Mouse (Mus musculus) hindbrain, embryonic 16.5 days (tissue): ENCODE data around the gene Dkc1. TPM values are rescaled to one million over a fixed set of nuclear protein-coding genes. Genes with fewer than 3 reads are reported as not detected.

Experiments used
- ATAC-seq: fragments of 200-750 bp; cut with Nextera tagmentation; 2 replicates; pipeline ENCODE4 v1.8.0; 2017; ENCODE audit warnings: moderate TSS enrichment, moderate library complexity
- H3K27ac ChIP-seq: fragments of 300-500 bp; sonication (generic); 2 replicates; pipeline ENCODE4 v1.5.1; 2014; ENCODE audit warnings: low read depth, mild to moderate bottlenecking, control low read depth, low read length, moderate library complexity
- H3K27me3 ChIP-seq: fragments of 300-500 bp; sonication (generic); replicated peaks from 2 replicates; pipeline ENCODE4 v1.6.1; 2014; ENCODE audit warnings: low read length; ENCODE audit not compliant: control insufficient read depth, insufficient read depth
- H3K36me3 ChIP-seq: fragments of 300-500 bp; sonication (generic); 2 replicates; pipeline ENCODE4 v1.6.1; 2014; ENCODE audit warnings: mild to moderate bottlenecking, low read length, moderate library complexity, mixed read lengths; ENCODE audit not compliant: control insufficient read depth, insufficient read depth
- H3K4me1 ChIP-seq: fragments of 300-500 bp; sonication (generic); 2 replicates; pipeline ENCODE4 v1.6.1; 2014; ENCODE audit warnings: low read depth, low read length; ENCODE audit not compliant: control insufficient read depth, insufficient read depth
- H3K4me2 ChIP-seq: fragments of 300-500 bp; sonication (generic); 2 replicates; pipeline ENCODE4 v1.6.1; 2014; ENCODE audit warnings: mild to moderate bottlenecking, low read length, control low read depth, moderate library complexity
- H3K4me3 ChIP-seq: fragments of 300-500 bp; sonication (generic); 2 replicates; pipeline ENCODE4 v1.5.1; 2014; ENCODE audit warnings: mild to moderate bottlenecking, low read length, control low read depth, moderate library complexity
- H3K9ac ChIP-seq: fragments of 300-500 bp; sonication (generic); 2 replicates; pipeline ENCODE4 v1.6.1; 2014; ENCODE audit warnings: low read depth, mild to moderate bottlenecking, control low read depth, low read length, moderate library complexity
- H3K9me3 ChIP-seq: fragments of 300-500 bp; sonication (generic); 2 replicates; pipeline ENCODE4 v1.6.1; 2014; ENCODE audit warnings: mild to moderate bottlenecking, low read length, moderate library complexity; ENCODE audit not compliant: control insufficient read depth
- WGBS: fragments of 180-500 bp; shearing (Covaris S2); extraction: QIAGEN DNeasy Blood & Tissue Kit; methylation state at CpG from one replicate; pipeline ENCODE4 v1.1.7; 2014; 5-methylcytosine and 5-hydroxymethylcytosine counted together
- polyA plus RNA-seq: library from polyadenylated mRNA; unstranded; fragments of >200 nt; fragmentation: Nextera tagmentation; extraction: Ambion mirVana; gene quantifications from 2 replicates; pipeline ENCODE4 v1.2.1, GENCODE M21; 2015

The Dkc1 gene
- polyA plus RNA-seq, 1 experiment from 2014 or later = 49.2 TPM

DNA sequence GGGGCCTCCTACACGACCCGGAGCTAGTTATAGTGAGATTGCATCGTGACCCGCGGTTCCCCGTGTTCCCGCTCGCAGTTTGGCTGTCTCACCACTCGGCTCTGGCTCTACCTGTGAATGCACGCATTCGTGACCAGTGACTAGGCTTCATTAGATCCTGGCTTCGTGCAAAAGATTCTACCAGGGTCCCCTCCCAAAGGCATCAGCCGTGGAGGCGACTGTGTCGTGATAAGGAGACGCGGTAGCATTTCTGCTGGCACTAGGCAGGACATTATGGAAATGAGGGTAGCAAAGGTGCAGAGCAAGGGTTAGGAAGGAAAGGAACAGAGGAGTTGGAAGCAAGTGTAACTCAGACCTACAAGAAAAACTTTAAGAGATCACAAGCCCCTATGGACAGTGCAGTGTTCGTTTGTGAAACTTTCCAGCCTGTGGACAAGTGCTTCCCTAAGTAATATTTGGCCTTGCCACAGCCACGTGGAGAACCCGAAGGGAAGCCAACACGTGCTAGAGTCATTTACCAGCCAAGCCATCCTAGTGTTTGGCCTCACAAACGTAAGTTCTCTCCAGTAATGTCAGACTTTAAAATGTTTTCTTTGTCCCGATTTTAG is 613 bp downstream of the Dkc1 start:
- 25% methylated on average over 20 of the region's 23 CpGs for WGBS
- no peaks in the 10 kb centered on the region for H3K27me3 ChIP-seq
- peak overlapping the region; percentile 58 for H3K4me3 ChIP-seq
- peak overlapping the region; percentile 67 for H3K27ac ChIP-seq
- no peak; the same call in 1 of the 2 replicates for ATAC-seq
- H3K9me3 ChIP-seq = no peaks in the 10 kb centered on the region
- H3K9ac ChIP-seq = peak overlapping the region; percentile 61
- H3K4me1 ChIP-seq = peaks cover 4% of the 10 kb centered on the region; the same call in 1 of the 2 replicates
- no peaks in the 10 kb centered on the region for H3K36me3 ChIP-seq
- peak overlapping the region; percentile 55 for H3K4me2 ChIP-seq

DNA sequence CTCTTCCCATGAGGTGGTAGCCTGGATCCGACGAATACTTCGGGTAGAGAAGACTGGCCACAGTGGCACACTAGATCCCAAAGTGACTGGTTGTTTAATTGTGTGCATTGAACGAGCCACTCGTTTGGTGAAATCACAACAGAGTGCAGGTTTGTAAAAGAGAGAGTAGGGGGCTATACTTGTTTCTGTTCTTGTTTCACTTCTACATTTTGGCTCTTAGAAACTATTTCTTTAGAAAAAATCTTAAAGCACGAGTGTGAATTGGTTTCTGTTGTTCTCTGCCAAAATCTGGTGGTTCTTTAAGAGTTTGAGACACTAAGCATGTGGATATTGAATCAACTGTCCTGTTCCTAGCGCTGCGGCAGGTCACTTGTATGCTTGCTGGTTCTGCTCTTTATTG is 3.1 kb downstream of the Dkc1 start:
- H3K36me3 ChIP-seq = no peaks in the 10 kb centered on the region
- no peak overlapping the region for H3K4me3 ChIP-seq
- H3K4me1 ChIP-seq = peaks cover 4% of the 10 kb centered on the region; the same call in 1 of the 2 replicates
- H3K9me3 ChIP-seq = no peaks in the 10 kb centered on the region
- no peak for ATAC-seq
- 87% methylated on average over 8 of the region's 8 CpGs for WGBS
- H3K9ac ChIP-seq = no peak overlapping the region
- H3K27me3 ChIP-seq = no peaks in the 10 kb centered on the region
- no peak overlapping the region for H3K4me2 ChIP-seq
- H3K27ac ChIP-seq = no peak overlapping the region

DNA sequence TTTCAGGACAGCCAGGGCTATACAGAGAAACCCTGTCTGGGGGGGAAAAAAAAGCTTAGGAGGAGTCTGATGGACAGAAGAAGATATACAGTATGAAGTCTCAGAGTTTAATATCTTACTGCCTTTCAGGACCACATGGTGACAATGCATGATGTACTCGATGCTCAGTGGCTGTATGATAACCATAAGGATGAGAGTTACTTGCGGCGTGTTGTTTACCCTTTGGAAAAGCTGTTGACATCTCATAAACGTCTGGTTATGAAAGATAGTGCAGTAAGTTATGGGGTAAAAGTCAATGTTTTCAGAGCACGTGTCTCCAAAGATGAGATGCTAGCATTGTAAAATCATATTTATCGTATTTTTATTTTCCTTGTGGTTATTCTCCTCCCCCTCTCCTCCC is 6.6 kb downstream of the Dkc1 start:
- WGBS = 92% methylated on average over 6 of the region's 6 CpGs
- Histone ChIP-seq H3K4me1 (no peaks in the 10 kb centered on the region), H3K27me3 (no peaks in the 10 kb centered on the region), H3K9ac (no peak overlapping the region), H3K36me3 (0 out of 2 replicates have a peak, but pooled peaks cover 5% of the 10 kb centered on the region), H3K4me2 (no peak overlapping the region), H3K27ac (no peak overlapping the region), H3K4me3 (no peak overlapping the region), H3K9me3 (no peaks in the 10 kb centered on the region)
- no peak for ATAC-seq

DNA sequence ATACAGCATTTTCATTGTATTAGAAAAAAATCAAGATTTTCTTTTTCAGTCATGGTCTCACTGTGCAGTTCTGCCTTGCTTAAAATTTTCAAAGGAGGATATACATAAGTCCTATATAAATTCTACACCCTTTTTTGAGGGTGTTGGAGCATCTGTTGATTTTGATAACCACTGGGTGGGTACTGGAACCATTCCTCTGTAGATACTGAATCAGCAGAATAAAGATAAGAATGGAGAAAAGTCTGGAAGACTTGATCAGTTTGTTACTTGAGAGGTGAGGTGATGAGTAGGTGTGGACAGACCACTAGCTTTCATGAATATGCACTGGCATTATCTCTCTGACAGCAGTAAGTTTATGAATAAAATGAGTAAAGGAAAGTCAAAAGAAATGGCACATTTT is 19.9 kb downstream of the Dkc1 start:
- H3K4me1 ChIP-seq = no peaks in the 10 kb centered on the region
- ATAC-seq = no peak
- no peak overlapping the region for H3K9ac ChIP-seq
- H3K27ac ChIP-seq = no peak overlapping the region
- H3K4me3 ChIP-seq = no peak overlapping the region
- H3K27me3 ChIP-seq = no peaks in the 10 kb centered on the region
- H3K4me2 ChIP-seq = no peak overlapping the region
- no peaks in the 10 kb centered on the region for H3K36me3 ChIP-seq
- H3K9me3 ChIP-seq = no peaks in the 10 kb centered on the region

DNA sequence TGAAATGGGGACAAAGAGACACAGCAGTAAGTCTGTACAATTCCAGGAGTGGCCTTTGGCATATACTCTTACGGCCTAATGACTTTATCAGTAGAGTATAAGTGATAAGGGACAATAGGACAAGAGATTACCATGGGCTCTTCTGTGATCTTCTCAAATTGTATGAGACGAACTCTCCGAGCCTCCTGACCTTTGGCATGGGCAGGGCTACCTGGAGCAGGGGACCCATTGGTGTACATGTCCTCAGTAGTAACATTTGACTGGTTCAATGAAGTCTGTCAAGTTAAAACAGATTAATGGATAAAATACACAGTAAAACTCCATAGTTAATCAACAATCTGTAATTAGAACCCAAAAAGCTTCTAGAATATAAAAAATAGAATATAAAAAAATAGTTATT is 30.0 kb downstream of the Dkc1 start:
- Histone ChIP-seq H3K27me3 (no peaks in the 10 kb centered on the region), H3K4me1 (no peaks in the 10 kb centered on the region), H3K4me2 (no peak overlapping the region), H3K4me3 (no peak overlapping the region), H3K36me3 (no peaks in the 10 kb centered on the region), H3K27ac (no peak overlapping the region), H3K9ac (no peak overlapping the region), H3K9me3 (no peaks in the 10 kb centered on the region)
- ATAC-seq = no peak
- 90% methylated on average over 3 of the region's 3 CpGs for WGBS

DNA sequence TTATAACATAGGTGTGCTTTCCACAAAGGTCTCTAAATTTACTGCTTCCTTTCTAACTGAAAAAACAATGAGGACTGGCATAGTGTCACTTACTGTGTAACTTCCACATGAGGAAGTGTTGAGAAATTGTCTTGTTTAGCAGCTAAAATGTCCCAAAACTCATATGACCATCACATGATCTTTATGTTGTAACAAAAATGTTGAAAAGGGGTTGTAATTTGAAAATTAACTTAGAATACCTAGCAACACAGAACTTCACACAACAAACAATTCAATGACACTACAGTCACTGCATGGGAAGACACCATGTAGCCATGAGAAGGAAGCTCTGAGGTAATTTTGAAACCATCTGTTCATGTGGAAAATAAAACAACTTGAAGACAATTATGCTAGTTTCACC is 31.2 kb downstream of the Dkc1 start:
- H3K4me1 ChIP-seq = no peaks in the 10 kb centered on the region
- no peaks in the 10 kb centered on the region for H3K36me3 ChIP-seq
- no peak overlapping the region for H3K4me3 ChIP-seq
- no peaks in the 10 kb centered on the region for H3K9me3 ChIP-seq
- no peaks in the 10 kb centered on the region for H3K27me3 ChIP-seq
- no peak for ATAC-seq
- H3K9ac ChIP-seq = no peak overlapping the region
- H3K4me2 ChIP-seq = no peak overlapping the region
- H3K27ac ChIP-seq = no peak overlapping the region

DNA sequence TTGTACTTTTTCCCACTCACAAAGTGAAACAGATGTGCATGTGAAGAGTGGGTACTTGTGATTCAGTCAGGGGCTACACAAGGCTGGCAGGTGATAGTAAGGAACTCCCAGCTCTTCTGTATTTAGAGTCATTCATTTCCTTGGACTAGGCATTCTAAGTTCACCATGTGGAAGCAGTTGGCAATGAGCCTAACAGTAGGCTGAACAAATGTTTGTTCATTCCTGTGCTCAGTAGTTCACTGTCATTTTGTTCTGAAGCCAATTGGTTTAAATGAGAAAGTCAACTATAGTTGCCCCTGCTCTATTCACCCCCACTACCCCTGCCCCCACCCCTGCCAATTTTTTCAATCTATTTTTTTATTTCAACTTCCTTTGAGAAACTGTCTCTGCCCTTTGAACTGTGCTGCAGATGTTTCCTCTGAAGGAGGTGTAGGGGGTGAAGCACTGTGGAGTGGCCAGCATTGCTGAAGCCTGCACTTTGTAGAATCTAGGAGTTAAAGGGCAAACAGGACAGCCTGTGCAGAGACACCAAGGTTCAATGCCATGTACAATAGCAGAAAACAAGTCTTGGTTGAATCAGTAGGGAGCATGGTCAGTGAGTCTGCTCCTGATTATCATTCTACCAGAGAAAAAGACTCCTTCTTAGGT is 32.8 kb downstream of the Dkc1 start:
- no peak overlapping the region for H3K4me2 ChIP-seq
- no peak overlapping the region for H3K27ac ChIP-seq
- no peaks in the 10 kb centered on the region for H3K27me3 ChIP-seq
- ATAC-seq = no peak
- H3K9me3 ChIP-seq = no peaks in the 10 kb centered on the region
- H3K4me1 ChIP-seq = no peaks in the 10 kb centered on the region
- H3K36me3 ChIP-seq = no peaks in the 10 kb centered on the region
- H3K4me3 ChIP-seq = no peak overlapping the region
- no peak overlapping the region for H3K9ac ChIP-seq

DNA sequence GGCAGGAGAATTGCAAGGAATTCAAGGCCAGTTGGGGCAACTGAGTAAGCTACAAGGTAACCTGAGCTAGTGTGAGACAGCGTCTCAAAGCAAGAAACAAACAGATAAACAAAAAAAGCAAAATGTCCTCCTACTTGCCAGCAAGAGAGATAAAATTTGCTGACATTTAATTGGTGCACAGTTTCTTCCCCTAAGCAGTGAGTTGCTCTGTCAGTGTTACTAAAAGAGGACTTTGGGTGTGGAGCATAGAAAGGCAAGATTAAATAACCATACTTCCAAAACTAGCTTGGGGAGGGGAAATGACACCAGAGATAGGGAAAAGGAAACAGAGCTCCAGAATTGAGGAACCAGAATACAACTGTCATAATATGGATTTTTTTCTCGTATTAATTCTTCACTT is 33.8 kb downstream of the Dkc1 start:
- H3K36me3 ChIP-seq = no peaks in the 10 kb centered on the region
- no peaks in the 10 kb centered on the region for H3K27me3 ChIP-seq
- no peak overlapping the region for H3K27ac ChIP-seq
- H3K9me3 ChIP-seq = no peaks in the 10 kb centered on the region
- no peak overlapping the region for H3K4me3 ChIP-seq
- ATAC-seq = no peak
- H3K9ac ChIP-seq = no peak overlapping the region
- H3K4me2 ChIP-seq = peak overlapping the region; percentile 5; the same call in 1 of the 2 replicates
- no peaks in the 10 kb centered on the region for H3K4me1 ChIP-seq
- 78% methylated on average over 2 of the region's 2 CpGs for WGBS

DNA sequence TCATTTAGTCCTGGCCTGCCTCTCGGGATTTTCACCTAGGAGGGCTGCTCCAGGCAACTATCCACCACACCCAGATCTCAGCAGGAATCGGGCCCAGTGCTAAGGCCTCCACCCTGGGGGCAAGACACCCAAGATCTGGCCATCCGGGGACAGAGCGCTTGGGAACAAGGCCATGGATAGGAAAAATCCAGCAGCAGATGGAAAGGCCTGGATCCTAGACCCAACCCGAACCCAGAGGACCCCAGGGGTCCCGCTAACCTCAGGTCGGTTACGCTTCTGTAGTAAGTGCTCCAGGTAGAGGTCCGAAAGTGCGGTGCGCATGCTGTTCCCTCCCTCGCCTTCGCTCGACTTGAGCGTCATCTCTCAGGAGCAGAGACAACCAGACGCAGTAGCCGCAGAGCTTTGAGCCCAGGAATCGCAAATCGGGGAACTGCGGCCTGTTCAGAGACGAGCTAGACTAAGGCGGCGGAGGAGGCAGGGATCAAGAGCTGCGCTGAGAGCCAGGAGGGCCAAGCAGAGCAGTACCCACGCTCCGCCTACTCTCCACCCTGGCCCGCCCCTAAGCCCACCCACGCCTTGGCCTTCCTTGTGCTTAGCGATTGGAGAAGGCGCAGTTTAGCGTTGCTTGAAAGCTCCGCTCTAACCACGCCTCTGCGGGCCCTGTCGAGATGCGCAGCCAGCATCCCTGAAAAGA is 35.0 kb downstream of the Dkc1 start, which contains the start of gene Mpp1:
Mpp1 (minus strand) TSS at position 550 of the 694 bp plus-strand sequence.
- Histone ChIP-seq H3K9me3 (no peaks in the 10 kb centered on the region), H3K36me3 (no peaks in the 10 kb centered on the region), H3K4me3 (peak within 1 kb of the TSS; percentile 56), H3K9ac (peak within 1 kb of the TSS; percentile 72), H3K4me2 (peak within 1 kb of the TSS; percentile 69), H3K27me3 (no peaks in the 10 kb centered on the region), H3K4me1 (no peaks in the 10 kb centered on the region), H3K27ac (peak within 1 kb of the TSS; percentile 51; the same call in 1 of the 2 replicates)
- WGBS = 17% methylated on average over 34 of the region's 36 CpGs
- peak; percentile 100 for ATAC-seq
